Mouse (Mus musculus): Measurements from ENCODE around the gene Gltpd2.
"Not testable (repeated sequence)": the region's sequence is repeated elsewhere in the genome, so short reads cannot be mapped to it uniquely, and the experiment has no call there.

Gene Gltpd2

DNA sequence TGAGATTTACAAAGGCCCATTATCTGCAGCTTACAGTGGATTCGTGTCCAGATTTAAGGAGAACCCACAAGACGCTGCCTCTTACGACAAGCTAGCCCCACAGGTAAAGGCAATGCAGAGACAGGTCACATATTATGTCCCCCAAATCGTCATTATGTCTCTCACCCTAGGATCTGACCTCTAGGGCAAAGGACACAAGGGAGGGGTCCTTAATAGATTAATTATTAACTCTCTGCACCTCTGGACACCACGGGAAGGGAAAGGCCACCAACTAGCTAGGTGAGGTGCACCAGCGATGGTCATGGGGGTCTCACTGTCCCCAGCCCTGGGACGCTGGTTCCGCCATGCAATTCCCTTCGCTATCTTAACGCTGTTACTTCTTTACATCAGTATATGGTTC lies at the start of gene Gltpd2:
Gene Gltpd2, plus strand, starts transcription at position 274 of the 400 bp plus-strand sequence.
- DNase-seq (ENCODE audit: low read depth) = no peak

DNA sequence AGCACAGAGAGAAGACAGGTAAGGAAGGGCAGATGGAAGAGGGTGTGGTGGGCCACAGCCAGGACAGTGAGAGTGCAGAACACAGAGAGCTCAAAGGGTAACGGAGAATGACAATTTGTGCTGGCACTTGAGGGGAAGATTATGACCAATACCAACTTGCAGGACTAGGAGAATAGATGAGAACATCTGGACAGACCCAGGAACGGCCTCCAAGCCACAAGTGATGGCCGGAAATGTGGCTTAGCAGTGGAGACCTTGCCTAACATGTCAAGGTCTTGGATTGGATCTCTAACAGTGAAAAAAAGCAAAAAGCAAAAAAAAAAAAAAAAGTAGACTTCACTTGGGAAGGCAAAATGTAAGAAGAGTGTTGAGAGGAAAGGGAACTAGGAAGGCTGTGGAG lies 49.2 kb upstream of the Gltpd2 start:
- no peak for DNase-seq (ENCODE audit: low read depth)

DNA sequence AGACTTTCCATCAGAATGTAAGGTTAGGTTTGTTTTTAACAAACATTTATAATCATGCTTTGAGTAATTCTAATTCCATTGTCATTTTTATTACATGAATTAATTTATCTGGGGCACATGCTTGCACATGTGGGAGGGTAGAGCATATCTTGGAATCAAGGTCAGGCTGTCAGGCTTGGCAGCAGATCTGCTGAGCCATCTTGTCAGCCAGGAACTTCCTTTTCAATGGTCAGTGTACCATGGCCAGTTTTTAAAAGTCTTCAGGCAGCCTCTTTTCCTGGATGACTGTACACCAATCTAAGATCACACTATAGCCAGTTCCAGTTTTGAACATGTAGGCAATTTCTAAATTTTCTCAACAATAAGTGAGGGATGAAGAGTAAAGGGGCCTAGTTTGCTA lies 46.3 kb upstream of the Gltpd2 start:
- DNase-seq (ENCODE audit: low read depth) = no peak

DNA sequence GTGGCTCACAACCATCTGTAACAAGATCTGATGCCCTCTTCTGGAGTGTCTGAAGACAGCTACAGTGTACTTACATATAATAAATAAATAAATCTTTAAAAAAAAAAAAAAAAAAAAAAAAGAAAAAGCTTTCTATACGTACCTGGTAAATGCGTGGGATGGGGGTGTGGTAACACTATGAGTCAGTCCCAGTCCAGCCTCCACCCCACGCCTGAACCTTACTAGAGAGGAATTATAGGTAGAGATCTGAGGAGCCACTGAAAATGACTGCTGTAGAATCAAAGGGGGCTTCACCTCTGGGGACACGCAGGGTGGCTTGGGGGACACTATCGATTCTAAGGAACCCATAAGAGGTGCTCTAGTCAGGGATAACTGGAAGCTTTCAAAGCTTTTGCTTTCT lies 45.7 kb upstream of the Gltpd2 start:
- not testable (repeated sequence) for DNase-seq (ENCODE audit: low read depth)

DNA sequence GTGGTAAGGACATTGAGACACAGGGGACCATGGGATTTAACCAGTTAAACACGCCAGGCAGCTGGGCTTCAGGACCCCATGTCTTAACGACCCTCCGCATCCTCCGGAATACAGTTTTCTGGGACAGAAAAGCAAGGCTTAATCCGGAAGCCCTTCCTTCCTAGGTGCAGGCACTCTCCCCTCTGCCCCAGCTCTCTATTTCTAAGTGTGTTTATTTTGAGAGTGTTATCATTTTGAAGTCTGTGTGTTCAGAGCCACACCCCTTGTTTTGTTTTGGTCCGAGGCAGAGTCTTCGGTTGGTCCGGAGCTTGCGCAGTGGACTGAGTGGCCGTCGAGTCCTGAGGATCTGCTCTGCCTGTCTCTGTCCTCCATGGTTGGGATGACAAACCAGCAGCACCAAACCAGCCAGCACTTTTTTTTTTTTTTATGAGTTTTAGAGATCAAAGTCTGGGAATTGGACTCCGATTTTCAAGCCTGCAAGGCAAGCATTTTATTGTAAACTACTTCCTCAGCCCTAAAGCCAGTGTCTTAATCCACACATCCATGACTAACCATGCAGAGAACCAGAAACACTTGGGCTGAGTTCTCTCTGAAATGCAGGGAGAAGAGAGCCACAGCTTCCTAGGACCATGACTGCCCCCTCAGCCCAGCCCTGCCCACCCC lies 44.0 kb upstream of the Gltpd2 start:
- no peak for DNase-seq (ENCODE audit: low read depth)

DNA sequence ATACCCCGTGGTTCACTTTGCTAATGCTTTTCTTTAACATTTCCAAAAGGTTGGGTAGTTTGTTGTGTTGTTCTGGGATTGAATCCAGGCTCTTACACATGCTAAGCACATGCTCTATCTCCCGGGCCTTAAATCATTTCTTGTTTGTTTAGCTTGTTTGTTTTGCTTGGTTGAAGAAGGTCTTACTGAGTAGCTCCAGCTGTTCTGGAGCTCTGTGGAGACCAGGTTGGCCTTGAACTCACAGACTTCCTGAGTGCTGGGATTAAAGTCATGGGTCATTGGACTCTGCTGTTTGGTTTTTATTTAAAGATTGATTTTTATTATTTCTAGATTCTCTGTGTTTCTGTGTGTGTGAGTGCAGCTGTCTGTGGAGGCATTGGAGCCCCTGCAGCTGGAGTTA lies 33.5 kb upstream of the Gltpd2 start:
- DNase-seq (ENCODE audit: low read depth) = no peak

DNA sequence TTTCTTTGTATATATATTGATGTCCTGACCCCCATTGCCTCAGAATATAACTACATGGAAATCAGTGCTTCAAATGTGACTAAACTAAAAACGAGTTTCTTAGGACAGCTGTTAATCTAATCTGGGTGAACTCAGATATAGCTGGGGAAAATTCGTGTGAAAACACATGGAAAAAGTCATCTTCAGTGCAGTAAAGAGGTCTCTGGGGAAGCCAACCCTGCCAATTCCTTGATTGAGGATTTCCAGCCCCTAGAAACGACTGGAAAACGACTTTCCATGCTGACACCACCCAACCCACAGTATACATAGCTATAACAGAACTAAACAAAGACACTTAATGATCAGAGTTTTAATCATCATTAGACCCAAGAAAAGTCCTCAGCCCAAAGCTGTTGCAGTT lies 31.2 kb upstream of the Gltpd2 start:
- DNase-seq (ENCODE audit: low read depth) = no peak

DNA sequence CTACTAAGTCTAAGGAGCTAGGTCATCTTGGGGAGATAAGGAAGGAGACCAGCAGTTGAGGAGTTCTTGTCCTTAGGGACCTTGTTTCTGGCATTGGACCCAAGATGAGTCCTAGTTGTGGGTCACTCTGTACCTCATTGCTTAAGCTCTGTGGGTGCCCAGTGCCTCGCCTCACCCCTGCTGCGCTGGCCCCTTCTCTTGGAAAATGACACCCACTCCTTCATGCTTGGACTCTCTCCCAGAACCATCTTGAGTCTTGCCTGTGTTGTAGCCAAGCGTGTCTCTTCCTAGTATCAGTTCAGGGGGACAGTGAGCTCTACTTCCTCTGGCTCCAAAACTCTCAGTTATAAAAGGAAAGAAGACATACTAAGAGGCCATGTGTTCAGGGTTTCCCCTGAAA lies 29.9 kb upstream of the Gltpd2 start:
- no peak for DNase-seq (ENCODE audit: low read depth)

DNA sequence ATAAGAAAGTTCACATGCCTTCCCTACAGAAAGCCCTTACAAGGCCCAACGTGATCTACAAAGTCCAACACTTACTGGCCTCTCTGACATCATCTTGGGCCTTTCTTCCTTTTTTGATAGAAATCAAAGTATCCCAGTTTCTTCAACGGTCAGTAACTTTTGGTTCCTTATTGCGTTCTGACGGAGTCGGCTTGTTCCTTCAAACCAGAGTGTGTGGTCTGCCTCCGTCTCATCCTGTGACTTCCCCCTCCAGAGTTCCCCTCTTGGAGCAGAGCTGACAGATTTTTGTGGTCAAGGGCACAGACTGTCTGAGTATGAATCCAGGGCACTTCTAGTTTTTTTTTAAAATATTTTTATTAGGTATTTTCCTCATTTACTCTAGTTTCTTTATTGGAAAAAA lies 29.3 kb upstream of the Gltpd2 start:
- DNase-seq (ENCODE audit: low read depth) = no peak

DNA sequence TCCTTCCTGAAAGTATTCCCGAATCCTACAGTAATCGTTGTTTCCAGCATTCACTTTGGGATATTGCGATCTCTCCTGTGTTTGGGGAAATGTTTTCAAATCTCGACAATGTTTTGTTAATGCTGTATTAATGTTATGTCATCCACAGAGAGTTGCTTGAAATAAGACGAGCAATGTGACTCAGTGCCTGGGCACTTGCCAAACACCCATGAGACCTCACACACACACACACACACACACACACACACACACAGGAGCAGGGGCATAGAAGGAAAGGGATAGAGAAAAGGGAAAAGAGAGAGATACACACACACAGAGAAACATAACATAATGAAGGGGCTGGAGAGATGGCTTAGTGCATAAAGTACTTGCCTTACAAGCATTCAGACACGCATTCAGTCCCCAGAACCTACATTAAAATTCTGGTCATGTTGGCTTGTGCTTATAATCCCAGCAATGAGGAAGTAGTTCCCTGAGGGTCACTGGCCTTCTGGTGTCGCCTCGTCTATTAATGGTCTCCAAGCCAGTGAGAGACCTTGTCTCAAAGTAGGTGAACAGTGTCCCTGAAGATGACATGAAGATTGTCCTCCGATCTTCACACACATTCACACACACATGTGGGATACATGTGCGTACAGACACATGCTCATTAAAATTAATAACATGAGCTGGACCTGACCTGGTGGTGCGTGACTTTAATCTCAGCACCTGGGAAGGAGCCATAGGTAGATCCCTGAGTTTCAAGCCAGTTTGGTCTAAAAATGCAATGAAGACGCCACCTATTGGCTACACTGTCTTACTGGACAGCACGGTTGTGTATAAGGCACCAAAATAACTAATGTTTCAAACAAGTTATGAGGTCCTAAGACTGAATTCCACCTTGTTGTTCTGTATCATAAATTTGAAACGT lies 19.2 kb upstream of the Gltpd2 start:
- DNase-seq (ENCODE audit: low read depth) = no peak

DNA sequence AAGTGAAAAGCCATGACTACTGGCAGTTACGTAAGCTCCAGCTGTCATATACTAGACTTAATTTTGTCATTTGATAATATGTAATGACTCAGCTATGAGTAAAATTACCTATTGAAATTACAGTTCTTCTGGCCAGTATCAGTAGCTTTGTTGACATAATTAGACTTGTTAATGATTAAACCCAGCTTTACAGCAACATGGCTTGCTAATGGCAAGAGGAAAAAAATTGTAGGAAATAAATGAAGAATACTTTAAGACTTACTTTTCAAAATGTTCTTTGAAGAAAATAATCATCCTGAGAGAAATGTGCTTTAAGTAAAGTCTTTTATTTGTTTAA lies 18.6 kb upstream of the Gltpd2 start:
- DNase-seq (ENCODE audit: low read depth) = no peak

DNA sequence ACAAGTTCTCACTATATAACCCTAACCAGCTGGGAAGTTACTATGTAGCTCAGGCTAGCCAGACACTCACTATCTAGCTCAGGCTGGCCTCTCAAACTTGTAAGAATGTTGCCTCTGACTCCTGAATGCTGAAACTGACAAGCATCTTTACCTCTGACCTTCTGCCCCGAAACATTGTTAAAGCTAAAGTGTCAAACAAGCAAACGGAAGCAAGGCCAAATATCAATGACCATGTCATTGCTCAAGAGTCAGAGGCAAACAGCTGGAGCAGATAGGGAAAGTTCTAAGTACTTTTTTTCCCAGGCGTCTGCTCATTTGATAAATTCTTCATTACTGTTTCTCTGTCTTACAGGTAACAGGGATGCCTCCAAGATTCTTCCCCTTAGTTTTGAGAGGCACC lies 17.0 kb upstream of the Gltpd2 start:
- DNase-seq (ENCODE audit: low read depth) = no peak

DNA sequence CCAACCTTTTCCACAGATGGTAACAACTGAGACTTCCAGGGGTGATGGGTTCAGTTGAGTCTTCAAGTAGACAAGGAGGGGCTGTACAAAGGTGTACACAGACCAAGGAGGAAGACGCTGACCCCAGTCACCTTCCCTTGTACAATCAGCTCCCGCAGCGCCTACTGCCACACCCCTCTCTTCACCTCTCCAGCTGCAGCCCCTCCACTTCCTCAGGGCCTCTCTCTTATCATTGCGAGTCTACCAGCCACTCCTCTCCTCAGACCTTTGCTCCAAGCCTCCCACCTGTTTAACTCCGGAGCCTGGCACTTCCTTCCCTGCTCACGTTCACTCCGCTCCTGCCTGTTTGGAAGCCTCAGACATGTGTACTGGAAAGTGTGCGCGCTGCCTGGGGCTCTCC lies 14.0 kb upstream of the Gltpd2 start, which contains the start of gene Tm4sf5:
Gene Tm4sf5, plus strand, starts transcription at position 275 of the 400 bp plus-strand sequence.
- DNase-seq (ENCODE audit: low read depth) = no peak

DNA sequence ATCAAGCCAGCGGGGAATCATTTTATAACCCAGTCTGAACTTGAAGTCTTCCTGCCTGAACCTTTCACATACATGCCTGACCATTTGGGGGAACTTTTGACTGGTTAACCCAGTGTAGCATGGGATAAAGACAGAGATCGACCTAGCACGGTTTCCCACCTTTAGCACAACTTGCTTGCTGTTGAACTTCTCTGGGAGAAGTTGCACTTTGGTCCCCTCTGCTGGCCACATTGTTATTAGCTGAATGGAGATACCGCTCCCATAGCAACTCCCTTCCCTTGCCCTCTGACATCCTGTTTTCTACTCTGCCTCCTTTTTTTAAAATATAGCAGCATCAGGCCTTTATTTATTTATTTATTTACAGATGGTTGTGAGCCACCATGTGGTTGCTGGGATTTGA lies 12.6 kb upstream of the Gltpd2 start:
- no peak for DNase-seq (ENCODE audit: low read depth)

DNA sequence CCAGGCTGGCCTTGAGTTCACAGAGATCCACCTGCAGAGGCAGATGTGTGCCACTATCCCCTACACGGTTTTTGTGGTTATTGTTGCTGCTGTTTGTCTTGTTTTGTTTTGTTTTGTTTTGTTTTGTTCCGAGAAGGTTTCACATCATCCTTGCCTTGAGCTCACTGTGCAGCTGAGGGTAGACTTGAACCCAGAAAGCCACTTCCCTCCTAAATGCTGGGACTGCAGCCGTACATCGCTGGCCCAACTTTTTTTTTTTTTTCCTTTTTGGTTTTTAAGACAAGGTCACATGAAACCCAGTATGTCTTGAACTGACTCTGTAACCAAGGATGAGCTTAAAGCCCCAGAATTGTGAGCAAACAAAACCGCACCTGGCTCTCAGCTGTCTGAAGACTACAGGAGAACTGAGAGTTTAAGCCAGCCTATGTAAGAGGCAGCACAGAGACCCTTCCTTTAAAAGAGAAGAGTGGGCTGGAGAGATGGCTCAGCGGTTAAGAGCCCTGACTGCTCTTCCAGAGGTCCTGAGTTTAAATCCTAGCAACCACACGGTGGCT lies 12.0 kb upstream of the Gltpd2 start:
- DNase-seq (ENCODE audit: low read depth) = no peak

DNA sequence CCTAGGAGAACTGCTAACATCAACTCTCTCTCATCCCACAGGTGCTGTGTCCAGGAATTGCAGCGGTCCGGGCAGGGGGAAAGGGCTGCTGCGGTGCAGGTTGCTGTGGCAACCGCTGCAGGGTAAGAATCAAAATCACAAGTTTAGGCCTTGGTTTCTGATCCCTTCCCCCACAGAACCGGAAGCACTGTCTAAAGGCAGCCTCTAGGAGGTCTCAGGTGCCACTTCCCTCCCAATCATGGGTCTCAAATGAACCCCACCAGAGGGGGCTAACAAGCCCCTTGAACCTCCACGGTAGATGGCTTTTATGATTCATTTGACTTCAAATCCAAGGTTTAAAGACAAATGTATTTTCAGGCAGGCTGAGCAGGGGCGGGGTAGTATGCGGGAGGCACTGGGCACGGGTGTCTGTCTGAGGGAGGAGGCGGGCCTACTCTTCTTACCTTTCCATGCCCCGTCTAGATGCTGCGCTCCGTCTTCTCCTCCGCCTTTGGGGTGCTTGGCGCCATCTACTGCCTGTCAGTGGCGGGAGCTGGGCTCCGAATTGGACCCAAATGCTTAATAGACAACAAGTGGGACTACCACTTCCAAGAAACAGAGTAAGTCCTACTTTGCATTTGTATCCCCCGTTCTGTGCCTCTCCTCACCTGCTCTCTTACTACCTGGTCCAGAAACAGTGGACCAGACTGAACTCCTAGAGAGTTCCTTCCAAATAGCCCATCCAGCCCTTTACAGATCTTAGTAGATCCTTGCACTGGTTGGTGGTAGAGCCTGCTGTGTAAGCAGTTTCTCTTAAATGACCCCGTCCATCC lies 9.0 kb upstream of the Gltpd2 start:
- no peak for DNase-seq (ENCODE audit: low read depth)

DNA sequence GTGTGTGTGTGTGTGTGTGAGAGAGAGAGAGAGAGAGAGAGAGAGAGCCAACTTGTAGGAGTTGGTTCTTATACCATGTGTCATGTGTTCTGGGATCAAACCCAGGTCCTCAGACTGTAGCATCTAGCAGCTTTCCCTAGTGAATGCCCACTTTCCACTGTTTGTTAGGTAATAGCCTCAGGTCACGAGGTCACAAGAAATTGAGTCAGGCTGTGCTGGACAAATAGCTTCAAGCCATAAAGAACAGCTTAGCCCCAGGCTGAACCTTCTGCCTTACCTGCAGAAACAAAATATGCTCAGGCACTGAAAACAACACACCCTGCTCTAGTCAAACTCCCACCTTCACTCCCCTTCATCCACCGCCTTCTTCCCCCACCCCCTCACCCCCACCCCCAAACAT lies 7.8 kb upstream of the Gltpd2 start:
- DNase-seq (ENCODE audit: low read depth) = no peak

DNA sequence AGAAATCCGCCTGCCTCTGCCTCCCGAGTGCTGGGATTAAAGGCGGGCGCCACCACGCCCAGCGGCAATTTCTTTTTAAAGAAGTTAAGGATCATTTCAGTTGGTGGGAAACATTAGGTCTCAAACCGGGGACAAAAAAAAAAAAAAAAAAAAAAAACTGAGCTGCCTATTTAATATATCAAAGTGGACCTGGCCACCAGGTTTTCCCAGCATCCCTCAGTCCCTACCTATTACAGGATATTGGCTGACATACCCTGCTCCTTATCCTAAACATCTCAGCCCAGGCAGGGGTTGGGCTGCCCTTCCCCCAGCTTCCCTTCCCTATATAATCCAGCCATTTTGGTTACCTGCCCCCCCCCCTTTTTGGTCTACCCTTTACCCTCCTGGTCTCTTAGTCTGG lies 7.2 kb upstream of the Gltpd2 start:
- no peak for DNase-seq (ENCODE audit: low read depth)

DNA sequence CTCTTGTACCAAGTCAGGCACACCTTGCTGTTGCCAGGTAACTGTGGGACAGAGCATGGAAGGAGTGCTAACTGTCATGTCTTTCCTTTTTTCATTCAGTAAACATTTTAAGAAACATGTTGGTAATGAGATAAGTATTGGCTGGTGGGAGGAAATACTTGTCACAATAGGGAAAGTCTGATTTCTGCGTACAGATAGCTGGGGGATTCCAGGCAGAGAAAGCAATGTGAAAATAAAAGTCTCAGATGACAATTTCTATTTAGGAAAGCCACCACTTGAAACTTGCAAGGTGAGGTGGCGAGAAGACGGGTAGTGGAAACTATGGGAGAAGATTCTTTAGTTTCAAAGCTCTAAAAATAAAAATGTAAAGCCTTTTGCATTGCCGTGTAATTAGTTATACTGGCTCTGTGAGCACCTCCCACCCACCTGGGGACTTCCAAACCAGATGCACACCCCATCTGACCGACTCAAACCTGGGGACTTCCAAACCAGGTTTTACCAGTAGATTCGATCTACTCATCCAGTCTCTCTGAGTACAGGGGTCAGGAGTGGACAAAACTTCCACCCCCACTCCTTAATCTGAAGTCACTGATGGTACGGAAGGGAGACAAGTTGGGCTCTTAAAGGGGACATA lies 6.2 kb upstream of the Gltpd2 start:
- no peak for DNase-seq (ENCODE audit: low read depth)

DNA sequence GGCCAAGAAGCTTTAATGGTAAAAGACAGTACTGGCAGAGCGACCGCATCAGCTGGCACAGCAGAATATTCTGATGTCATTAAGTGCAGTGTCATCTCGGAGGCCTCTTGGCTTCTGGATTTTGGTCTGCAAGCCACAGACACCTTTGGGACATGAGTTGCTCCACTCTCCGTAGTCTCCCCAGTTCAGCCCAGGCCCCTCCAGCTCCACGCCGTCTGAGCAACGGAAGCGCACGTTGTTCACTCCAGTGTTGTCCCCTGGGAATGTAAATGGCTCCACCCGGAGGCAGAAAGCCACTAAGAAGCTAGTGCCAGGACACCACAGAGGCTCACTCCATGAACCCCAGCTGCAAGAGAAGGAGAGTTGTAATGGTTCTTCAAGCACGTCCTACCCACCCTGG lies 5.5 kb upstream of the Gltpd2 start:
- no peak for DNase-seq (ENCODE audit: low read depth)

DNA sequence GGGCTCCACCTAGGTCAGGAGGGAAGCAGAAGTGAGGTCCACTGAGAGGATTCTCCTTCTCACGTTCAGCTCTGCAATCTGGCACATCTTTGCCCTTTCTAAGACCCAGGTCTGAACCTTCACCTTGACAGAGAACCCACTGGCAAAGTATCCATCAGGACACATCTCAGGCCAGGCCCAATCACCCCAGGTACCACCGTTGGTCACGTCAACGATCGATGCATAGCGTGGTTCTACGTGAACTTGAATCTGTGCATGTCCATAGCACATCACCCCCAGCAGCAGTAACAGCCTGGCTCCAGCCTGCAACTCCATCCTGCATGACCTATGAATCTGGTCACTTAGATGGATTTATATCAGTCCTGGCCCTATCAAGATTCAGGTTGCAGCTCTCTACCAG lies 4.7 kb upstream of the Gltpd2 start, which contains the start of gene Vmo1:
Gene Vmo1, minus strand, starts transcription at position 329 of the 400 bp plus-strand sequence.
- no peak for DNase-seq (ENCODE audit: low read depth)

DNA sequence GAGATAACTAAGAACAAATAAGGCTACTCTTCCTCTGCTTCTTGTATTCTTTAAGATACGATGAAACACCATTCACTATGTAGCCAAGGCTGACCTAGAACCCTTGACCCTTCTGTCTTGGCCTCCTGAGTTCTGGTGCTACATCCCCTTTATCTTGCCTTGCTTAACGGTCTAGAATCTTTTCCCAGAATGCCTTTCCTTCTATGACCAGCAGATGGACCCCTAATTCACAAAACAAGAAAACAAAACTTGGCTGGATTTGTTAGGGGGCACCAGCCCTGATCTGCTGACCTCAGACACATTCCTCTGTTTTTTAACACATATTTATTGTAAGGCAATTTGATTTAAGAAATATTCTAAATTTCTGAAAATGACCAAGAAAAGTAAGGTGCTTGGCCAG lies 2.6 kb upstream of the Gltpd2 start:
- DNase-seq (ENCODE audit: low read depth) = no peak
